Mouse (Mus musculus) large intestine, adult 2 months (tissue): ENCODE measurements around the gene Zfp704. TPM values are rescaled to one million over a fixed set of nuclear protein-coding genes. Genes with fewer than 3 reads are reported as not detected.
"Not testable (repeated sequence)": the region's sequence is repeated elsewhere in the genome, so short reads cannot be mapped to it uniquely, and the experiment has no call there.

Source experiments
- DNase-seq: peaks from one replicate; pipeline ENCODE4 v3.0.0-alpha.2; 2012; ENCODE audit warnings: low read depth, low spot score
- whole genome bisulfite sequencing: fragments of 180-500 bp; shearing (Covaris S2); methylation state at CpG from one replicate; pipeline ENCODE4 v1.1.7; 2018; 5-methylcytosine and 5-hydroxymethylcytosine counted together
- polyA plus RNA-seq: library from polyadenylated mRNA; depleted of rRNA; stranded (reverse); fragments of >200 nt; gene quantifications from 2 replicates; pipeline ENCODE4 v1.2.3, GENCODE M21; 2012

Gene Zfp704
- polyA plus RNA-seq, 1 experiment, result 2.4 TPM

GRCm38 (mm10) chr3:9599738-9600410 lies 10.0 kb downstream of the Zfp704 start:
- no peak for DNase-seq
- 82% methylated on average over 11 of the region's 11 CpGs for WGBS

DNA sequence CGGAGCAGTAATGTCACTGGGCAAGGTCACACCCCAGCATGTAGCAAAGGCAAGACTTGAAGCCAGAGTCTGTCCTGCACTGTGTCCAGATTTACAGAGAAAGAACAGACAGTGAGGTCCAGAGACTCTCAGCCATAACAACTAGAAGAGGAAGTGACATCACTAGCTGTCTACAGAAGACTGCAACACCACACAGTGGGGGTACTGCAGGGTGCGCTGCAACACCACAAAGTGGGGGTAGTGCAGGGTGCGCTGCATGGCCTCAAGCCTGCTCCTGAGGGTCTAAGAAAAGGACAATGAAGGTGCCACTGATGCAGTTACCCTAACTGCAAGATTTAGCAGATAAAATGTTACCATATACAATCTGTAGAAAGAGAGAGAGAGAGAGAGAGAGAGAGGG lies 11.8 kb downstream of the Zfp704 start:
- no peak for DNase-seq
- WGBS, result 70% methylated on average over 3 of the region's 3 CpGs

DNA sequence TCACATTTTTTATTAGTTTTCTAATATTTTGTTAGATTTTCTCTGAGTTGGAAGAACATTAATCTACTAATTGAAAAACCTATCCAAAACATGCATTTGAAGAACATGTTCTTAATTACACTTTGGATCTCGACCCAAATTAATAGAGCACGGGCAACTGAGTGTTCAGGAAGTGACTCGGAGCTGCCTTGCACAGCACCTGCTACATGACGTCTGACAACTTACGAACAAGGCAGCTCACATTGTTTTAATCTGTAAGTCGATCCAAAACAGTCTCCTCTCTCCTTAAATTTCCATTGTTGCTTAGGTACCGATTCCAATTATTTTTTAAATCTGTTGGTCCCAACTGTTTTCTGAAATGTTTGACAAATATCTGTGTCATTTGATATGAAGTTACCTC lies 15.4 kb downstream of the Zfp704 start:
- DNase-seq, result no peak
- 77% methylated on average over 7 of the region's 7 CpGs for WGBS

DNA sequence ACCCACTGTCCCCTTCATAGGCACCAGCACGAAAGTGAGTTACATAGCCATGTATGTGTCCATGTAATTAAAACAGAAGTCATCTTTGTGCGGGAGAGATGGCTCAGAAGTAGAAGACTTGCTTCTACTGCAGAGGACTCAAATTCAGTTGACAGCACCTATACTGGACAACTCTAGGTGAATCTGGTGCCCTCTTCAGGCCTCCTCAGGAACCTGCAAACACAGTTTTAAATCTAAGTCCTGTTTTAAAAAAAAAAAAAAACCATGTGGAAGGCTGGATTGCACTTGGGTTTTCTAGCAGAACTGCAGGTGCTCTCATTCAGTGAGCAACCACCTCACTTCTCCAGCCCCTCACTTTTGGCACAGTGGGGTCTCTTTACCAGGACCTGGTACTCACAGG lies 16.1 kb downstream of the Zfp704 start:
- 67% methylated on average over 2 of the region's 2 CpGs for WGBS
- no peak for DNase-seq

DNA sequence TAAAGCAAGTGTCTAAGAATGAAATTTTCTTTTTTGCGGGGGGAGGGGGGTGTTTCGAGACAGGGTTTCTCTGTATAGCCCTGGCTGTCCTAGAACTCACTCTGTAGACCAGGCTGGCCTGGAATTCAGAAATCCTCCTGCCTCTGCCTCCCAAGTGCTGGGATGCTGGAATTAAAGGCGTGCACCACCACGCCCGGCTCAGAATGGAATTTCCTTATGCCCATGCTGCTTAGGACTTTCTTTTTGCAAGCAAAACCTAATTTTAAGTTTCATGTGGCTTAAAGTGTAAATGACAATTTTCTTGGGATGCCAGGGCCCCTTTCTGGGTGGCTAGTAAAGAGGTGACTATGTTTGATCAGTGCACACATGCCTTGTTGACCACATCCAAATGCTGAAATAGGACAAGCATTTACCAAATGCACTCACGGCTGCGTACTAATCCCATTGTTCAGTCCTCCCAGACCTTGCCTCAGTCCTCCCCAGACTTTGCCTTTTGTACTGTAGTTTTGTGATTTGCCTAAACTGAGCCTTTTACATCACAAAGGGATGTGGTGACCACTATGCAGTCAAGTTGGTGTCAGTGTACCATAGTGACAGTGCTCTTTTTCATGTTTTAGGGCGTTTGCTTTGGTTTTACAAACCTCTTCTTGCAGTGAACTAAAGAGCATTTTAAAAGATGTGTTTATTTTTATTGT lies 18.3 kb downstream of the Zfp704 start:
- WGBS, result 94% methylated on average over 8 of the region's 8 CpGs
- no peak for DNase-seq

- no peak for DNase-seq
- 79% methylated on average over 4 of the region's 4 CpGs for WGBS
Observed at GRCm38 (mm10) chr3:9588635-9589034, 21.2 kb downstream of the Zfp704 start.

DNA sequence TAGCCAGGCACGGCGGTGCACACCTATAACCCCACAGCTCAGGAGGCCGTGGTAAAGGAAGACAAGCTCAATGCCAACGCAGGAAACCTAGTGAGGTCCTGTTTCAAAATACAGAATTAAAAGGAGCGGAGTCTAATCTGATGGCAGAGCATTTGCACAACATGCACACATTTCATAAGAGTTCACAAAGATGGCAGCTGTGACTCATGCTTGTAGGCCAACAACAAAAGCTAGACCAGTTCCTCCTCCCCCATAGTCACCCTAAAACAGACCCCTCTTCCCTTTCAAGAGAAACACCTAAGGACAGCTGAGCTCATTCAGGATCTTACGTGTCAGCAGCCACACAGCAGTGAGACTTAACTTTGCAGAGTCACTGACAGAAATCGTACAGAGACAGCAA lies 22.6 kb downstream of the Zfp704 start:
- DNase-seq, result no peak
- WGBS, result 97% methylated on average over 7 of the region's 7 CpGs

GRCm38 (mm10) chr3:9583516-9583915 lies 26.4 kb downstream of the Zfp704 start:
- no peak for DNase-seq
- 82% methylated on average over 2 of the region's 2 CpGs for WGBS

DNA sequence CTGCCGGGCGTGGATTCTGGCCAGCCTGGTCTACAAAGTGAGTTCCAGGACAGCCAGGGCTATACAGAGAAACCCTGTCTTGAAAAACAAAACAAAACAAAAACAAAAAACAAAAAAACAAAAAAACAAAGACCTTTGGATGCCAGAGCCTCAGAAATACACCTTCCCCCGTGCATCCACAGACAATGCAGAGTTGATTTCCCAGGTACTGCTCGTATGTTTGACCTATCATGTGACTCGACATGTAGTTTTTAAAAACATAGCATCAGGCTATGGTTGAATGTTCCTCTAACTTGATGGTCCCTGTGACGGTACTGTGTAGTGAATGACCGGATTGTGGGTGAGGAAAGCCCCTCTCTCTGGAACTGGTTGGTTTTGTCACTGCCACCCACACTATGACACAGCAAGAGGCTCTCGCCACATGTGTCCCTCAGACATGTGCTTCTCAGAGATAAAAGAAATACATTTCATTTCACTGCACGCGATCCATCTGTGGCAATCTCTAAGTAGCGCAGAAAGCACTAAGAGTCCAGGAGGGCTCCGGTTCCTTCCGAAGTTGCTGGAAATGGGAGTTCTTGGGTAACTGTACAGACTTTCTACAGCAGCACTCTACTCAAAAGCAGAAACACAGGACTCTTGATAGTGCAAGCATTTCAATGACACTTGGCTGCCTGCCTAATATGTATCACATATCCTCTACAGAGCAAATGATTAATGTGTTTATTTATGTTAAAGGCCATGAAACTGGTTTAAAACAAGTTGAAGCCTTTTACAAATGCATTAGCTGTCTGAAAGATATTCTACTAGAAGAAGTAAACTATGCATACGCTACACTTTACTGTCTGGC lies 28.7 kb downstream of the Zfp704 start:
- 86% methylated on average over 14 of the region's 14 CpGs for WGBS
- no peak for DNase-seq

GRCm38 (mm10) chr3:9580102-9580501 lies 29.8 kb downstream of the Zfp704 start:
- whole genome bisulfite sequencing, result 38% methylated on average over 3 of the region's 3 CpGs
- peak; percentile 35 for DNase-seq

GRCm38 (mm10) chr3:9579028-9579643 lies 30.7 kb downstream of the Zfp704 start:
- no peak for DNase-seq
- 42% methylated on average over 4 of the region's 4 CpGs for WGBS

DNA sequence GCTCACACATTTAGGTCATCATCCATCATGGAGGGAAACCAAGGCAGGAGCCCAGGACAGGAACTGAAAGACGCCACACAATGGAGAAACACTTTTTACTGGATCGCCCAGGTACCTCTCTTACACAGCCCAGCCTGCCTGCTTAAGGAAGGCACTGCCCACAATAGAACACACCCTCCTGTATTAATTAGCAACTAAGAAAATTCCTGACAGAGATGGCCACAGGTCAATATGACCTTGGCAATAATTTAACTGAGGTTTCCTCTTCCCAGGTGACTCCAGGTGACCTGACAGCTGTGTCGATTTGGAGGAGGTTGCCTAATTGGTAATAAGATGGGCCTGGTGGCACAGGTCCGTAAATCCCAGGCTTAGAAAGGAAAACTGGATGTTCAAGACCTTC lies 33.0 kb downstream of the Zfp704 start:
- no peak for DNase-seq
- 82% methylated on average over 4 of the region's 4 CpGs for WGBS

DNA sequence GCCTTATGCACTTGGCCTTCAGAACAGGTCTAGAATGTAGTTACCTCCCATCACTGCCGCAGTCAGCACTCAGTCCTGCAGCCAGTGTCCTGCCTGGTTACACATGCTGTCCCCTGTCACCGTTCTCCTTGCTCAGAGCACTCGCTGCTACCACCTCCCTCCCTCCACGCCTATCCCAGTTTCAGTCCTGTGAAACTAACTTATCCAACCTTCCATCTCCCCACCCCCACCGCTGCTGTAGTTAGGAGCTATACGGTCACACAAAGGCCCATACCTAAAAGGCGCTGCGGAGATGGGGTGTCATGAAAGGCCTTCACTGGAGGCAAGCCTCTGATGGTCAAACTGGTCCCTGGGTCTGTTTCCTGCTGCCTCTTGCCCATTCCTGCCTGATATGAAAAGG lies 35.6 kb downstream of the Zfp704 start:
- no peak for DNase-seq
- WGBS, result 78% methylated on average over 8 of the region's 8 CpGs

- WGBS, result 2% methylated on average over 6 of the region's 6 CpGs
- peak; percentile 95 for DNase-seq
Observed at GRCm38 (mm10) chr3:9573581-9573980, 36.3 kb downstream of the Zfp704 start.

GRCm38 (mm10) chr3:9572261-9572660 lies 37.6 kb downstream of the Zfp704 start:
- no peak for DNase-seq
- WGBS, result 47% methylated on average over 8 of the region's 8 CpGs

GRCm38 (mm10) chr3:9570782-9571181 lies 39.1 kb downstream of the Zfp704 start:
- no peak for DNase-seq
- 91% methylated on average over 4 of the region's 4 CpGs for WGBS

DNA sequence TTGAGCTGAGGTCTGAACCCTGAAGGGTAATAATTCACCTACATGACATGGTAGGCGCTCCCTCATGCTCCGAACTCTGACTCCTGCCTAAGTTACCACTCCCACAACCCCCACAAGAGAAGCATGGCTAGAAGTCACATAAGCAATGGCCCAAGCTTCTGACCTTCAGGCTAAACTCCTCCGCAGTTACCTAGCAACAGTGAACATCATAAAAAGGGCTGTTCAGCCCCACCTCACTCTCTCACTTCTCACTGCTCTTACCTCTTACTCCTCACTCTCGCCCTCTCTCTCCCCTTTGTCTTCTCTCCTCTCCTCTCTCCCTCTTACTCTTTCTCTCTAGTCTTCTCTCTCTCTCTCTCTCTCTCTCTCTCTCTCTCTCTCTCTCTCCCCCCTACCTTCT lies 40.2 kb downstream of the Zfp704 start:
- WGBS, result 81% methylated on average over 4 of the region's 4 CpGs

GRCm38 (mm10) chr3:9568565-9569228 lies 41.2 kb downstream of the Zfp704 start:
- WGBS, result 82% methylated on average over 10 of the region's 10 CpGs
- DNase-seq, result no peak

More for the DNA sequence above, 40.2 kb downstream of the Zfp704 start:
- DNase-seq, result not testable (repeated sequence)

DNA sequence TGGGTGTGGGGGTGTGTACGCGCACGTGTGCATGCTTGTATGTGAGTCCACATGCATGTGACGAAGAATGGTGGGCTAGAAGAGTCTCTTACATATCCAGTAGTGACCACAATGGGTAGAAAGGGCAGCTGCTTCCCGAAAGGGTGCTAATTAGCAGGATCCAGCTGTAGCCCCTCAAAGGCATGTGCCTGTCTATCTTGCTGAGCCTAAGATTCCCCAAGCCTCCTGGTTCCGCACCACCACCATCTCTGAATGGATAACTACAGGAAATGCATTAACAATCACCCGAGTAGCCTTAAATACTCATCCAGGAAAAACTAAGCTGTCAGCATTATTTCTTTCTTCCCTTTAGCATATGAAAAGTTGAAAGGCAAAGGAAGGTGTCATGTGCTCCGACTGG lies 41.9 kb downstream of the Zfp704 start:
- 88% methylated on average over 8 of the region's 8 CpGs for WGBS
- no peak for DNase-seq

DNA sequence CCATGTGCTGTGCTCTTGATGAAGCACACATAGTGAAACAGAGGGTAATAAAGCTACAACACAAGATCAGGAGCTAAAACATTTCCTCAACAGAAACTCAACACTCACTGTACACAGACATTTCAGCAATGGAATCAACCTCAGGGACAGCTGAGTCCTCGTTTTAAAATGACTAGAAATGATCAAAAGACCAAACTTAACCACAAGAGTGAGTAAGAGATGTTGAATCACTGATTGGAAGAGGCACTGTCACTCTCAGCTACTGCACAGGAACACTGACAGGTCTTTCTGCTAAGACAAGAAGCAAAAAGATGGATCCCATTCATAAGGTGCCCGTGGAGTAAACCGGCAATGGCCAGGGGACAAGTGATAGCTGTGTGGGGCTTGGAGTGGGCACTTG lies 43.1 kb downstream of the Zfp704 start:
- WGBS, result 85% methylated on average over 3 of the region's 3 CpGs

More for the DNA sequence above, 43.1 kb downstream of the Zfp704 start:
- DNase-seq, result no peak
